Mouse (Mus musculus) testis, adult 2 months (tissue): ENCODE results near the gene Shc4. TPM values are rescaled to one million over a fixed set of nuclear protein-coding genes. Genes with fewer than 3 reads are reported as not detected.
A peak's percentile ranks its signal among the peaks of the same experiment; 100 is the strongest.

Experiments used
- H3K27ac ChIP-seq: fragments of 200-500 bp; 2 replicates; pipeline ENCODE4 v1.5.1; 2012; ENCODE audit warnings: low read depth, low read length; ENCODE audit not compliant: control insufficient read depth, insufficient read depth
- H3K27me3 ChIP-seq: fragments of 200-500 bp; 2 replicates; pipeline ENCODE4 v1.6.1; 2012; ENCODE audit warnings: mild to moderate bottlenecking, low read length, moderate library complexity; ENCODE audit not compliant: control insufficient read depth, insufficient read depth
- H3K36me3 ChIP-seq: fragments of 200-500 bp; 2 replicates; pipeline ENCODE4 v1.6.1; 2012; ENCODE audit warnings: mild to moderate bottlenecking, low read length; ENCODE audit not compliant: control insufficient read depth, insufficient read depth
- H3K4me1 ChIP-seq: fragments of 200-500 bp; 2 replicates; pipeline ENCODE4 v1.6.1; 2012; ENCODE audit warnings: low read length; ENCODE audit not compliant: control insufficient read depth, insufficient read depth
- H3K4me3 ChIP-seq: fragments of 200-500 bp; 2 replicates; pipeline ENCODE4 v1.5.1; 2012; ENCODE audit warnings: low read depth, mild to moderate bottlenecking, low read length, moderate library complexity, mixed read lengths; ENCODE audit not compliant: control insufficient read depth
- CTCF ChIP-seq: fragments of 200-500 bp; IDR thresholded peaks from 2 replicates; pipeline ENCODE4 v1.5.1; 2012; ENCODE audit warnings: low read depth, mild to moderate bottlenecking, inconsistent platforms, low read length, moderate library complexity; ENCODE audit not compliant: control insufficient read depth, insufficient read depth, insufficient replicate concordance
- POLR2A ChIP-seq: fragments of 200-500 bp; IDR thresholded peaks from 2 replicates; pipeline ENCODE4 v1.6.1; 2012; ENCODE audit warnings: low read depth, mild to moderate bottlenecking, inconsistent platforms, low read length, moderate library complexity; ENCODE audit not compliant: control insufficient read depth
- polyA plus RNA-seq: library from polyadenylated mRNA; depleted of rRNA; stranded (reverse); fragments of >200 nt; gene quantifications from 2 replicates; pipeline ENCODE4 v1.2.3, GENCODE M21; 2012

Gene Shc4
- polyA plus RNA-seq, 1 experiment = 8.5 TPM

DNA sequence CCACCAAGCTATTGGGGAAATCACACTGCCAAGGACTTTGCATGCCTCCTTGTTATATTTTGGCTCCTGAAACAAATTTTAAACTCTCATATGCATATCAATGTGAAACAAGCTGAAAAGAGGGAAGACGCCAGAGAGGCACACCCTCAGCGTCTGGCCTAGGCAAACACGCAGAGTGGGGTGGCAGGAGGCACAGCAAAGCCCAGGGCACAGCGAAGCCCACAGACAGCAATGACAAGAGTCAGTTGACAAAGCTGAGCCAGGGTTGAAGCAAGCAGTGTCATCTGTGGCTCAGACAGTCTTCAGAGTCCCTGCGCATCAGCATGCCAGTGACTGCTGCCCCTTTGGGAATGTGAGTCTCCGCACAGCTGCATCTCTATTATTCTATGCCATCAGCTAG is 79.0 kb downstream of the Shc4 start:
- no peak for TF ChIP-seq POLR2A
- no peak for TF ChIP-seq CTCF
- Histone ChIP-seq H3K4me3 (no peak overlapping the region), H3K27me3 (no peaks in the 10 kb centered on the region), H3K27ac (no peak overlapping the region), H3K4me1 (no peaks in the 10 kb centered on the region), H3K36me3 (no peaks in the 10 kb centered on the region)

DNA sequence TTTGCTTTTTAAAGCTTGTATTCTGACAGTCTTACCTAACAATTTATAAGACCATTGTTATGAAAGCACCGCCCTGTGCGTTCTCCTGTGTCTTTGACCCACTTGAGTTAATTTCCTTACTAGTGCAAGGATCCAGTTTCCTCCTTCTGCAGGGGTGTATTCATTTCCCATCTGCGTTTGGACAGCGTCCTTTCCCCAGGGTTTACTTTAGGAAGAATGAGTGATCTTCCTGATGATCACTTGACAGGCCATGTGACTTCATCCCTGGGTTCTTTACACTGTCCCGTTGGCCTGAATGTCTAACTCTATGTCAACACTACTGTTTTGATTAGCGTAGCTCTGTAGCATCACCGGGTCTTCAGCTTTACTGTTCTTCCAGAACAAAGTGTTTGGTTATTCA is 86.6 kb downstream of the Shc4 start:
- Histone ChIP-seq H3K36me3 (no peaks in the 10 kb centered on the region), H3K27ac (no peak overlapping the region), H3K27me3 (no peaks in the 10 kb centered on the region), H3K4me3 (no peak overlapping the region), H3K4me1 (no peaks in the 10 kb centered on the region)
- no peak for TF ChIP-seq CTCF
- TF ChIP-seq POLR2A = no peak

DNA sequence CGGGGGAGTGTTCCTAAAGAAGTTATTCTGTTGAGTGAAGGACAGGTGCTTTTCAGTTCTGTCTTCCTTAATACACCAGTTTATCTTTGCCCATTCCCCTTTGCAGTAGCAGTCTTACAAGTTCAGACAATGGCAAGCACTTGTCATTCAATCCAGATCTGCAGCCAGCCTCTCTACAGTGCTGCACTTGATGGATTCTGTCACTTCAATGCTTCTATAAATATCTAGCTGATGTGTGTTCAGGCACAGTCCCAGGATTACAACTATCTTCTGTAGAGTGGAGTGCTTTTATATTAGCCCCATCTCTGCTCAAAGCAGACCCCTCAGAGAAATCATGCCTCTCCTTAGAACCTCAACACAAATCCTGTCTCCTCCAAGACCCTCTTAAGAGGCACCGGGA is 93.9 kb downstream of the Shc4 start:
- Histone ChIP-seq H3K4me3 (no peak overlapping the region), H3K4me1 (peaks cover 9% of the 10 kb centered on the region), H3K27me3 (no peaks in the 10 kb centered on the region), H3K27ac (no peak overlapping the region), H3K36me3 (no peaks in the 10 kb centered on the region)
- TF ChIP-seq CTCF (no peak), POLR2A (no peak)

DNA sequence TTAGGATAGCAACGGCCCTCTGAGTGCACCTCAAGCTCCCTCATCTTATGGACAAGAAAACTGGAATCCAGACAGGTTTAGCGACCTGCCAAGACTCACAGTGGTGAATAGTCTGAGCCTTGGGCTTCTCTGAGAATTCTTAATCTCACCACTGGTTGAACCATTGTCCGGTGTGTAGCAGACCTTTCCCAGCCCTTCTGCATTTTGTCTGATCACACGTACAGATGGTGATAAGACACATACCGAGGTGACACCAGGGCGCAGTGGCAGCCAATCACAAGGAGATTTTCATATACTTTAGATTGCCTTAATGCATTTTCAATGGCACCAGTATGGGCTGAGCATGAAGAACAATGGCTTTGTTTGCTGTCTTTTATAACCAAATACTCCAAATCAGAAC is 95.5 kb downstream of the Shc4 start:
- Histone ChIP-seq H3K27ac (no peak overlapping the region), H3K36me3 (no peaks in the 10 kb centered on the region), H3K27me3 (no peaks in the 10 kb centered on the region), H3K4me1 (peaks cover 9% of the 10 kb centered on the region), H3K4me3 (no peak overlapping the region)
- no peak for TF ChIP-seq CTCF
- TF ChIP-seq POLR2A = no peak

DNA sequence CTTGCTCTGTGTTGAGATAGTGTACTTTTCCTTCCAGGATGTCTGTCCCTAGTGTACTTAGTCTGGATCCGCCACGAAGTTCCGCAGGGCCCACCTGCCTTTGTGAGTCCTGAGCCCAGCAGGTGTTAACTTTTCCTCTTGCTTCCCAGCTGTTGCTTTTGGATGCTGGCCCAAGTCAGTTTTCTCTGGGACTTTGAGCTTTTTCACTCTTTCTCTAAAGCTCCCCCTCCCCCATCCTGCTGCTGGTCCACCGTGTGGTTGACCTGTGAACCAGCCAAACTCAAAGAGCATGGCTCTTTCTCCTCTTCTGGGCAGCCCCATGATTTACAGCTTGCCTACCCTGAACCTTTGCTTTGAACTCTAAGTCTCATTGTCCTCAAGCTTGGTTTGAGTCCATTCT is 97.4 kb downstream of the Shc4 start:
- H3K4me1 ChIP-seq = peaks cover 12% of the 10 kb centered on the region
- TF ChIP-seq POLR2A (no peak), CTCF (no peak)
- H3K4me3 ChIP-seq = peak overlapping the region; percentile 99
- no peaks in the 10 kb centered on the region for H3K27me3 ChIP-seq
- no peaks in the 10 kb centered on the region for H3K36me3 ChIP-seq
- H3K27ac ChIP-seq = no peak overlapping the region

DNA sequence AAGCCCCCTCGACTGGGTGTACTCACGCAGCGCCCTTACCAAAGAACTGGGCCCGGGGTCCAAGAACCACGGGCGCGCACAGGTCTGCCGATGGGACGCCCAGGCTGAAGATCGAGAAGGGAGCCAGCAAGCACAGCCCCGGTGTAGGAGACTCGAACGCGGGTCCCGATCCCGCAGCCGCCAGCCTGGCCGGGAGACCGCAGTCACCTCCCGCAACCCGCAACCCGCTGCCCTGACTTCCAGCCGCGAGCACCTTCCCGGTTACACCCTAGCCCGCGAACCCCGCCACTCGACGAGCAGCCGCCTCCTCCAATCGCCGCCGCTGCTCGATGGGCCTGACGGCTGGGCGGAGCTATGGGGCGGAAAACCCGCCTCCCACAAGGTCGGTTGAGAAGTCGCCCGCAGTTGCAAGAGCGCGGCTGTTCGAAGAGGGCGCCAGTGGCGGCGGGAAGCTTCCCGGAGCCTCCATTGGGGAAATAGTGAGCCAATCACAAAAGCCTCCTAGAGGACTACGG is 99.1 kb downstream of the Shc4 start, which contains the start of gene Cep152:
TSS of gene Cep152 (minus strand) at position 277 of the 515 bp plus-strand sequence.
- no peaks in the 10 kb centered on the region; the same call in 1 of the 2 replicates for H3K36me3 ChIP-seq
- H3K4me3 ChIP-seq = peak within 1 kb of the TSS; percentile 99
- peaks cover 12% of the 10 kb centered on the region for H3K4me1 ChIP-seq
- no peaks in the 10 kb centered on the region for H3K27me3 ChIP-seq
- TF ChIP-seq CTCF = no peak
- peak; percentile 87 for TF ChIP-seq POLR2A
- peak within 1 kb of the TSS; percentile 80 for H3K27ac ChIP-seq

DNA sequence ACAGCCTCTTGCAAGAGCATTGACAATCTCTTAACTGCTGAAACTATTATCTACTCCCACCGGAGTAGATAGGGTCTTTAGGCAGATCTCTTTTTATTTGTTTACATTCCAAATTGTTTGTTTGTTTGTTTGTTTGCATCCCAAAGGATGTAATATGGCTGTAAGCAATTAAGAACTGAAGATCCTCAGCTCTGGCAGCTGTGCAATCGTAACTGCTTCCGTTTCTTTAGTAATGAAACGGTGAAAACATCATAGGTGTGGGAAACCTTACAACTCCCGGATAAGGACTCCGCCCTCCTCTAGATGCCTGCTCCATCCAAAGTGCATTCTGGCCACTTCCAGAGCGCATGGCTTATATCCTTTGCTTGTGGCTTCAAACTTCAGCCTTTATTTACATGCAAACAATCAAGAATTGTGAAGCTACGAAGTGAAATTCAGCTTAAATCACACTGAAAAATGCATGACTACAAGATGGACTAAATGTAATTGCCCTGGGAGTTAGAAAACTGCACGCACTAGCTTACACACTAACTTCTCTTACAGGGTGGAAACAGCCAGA is 99.7 kb downstream of the Shc4 start:
- Histone ChIP-seq H3K27me3 (no peaks in the 10 kb centered on the region), H3K4me1 (peaks cover 12% of the 10 kb centered on the region), H3K36me3 (peaks cover 2% of the 10 kb centered on the region), H3K27ac (peak overlapping the region; percentile 80), H3K4me3 (peak overlapping the region; percentile 99)
- TF ChIP-seq CTCF = no peak
- TF ChIP-seq POLR2A = no peak
